Mouse (Mus musculus) gastrocnemius, adult 18-20 months (tissue): ENCODE results near the gene Tnf. TPM values are rescaled to one million over a fixed set of nuclear protein-coding genes. Genes with fewer than 3 reads are reported as not detected.

ENCODE experiments used
- DNase-seq: peaks from one replicate; pipeline ENCODE4 v3.0.0; 2021; ENCODE audit warnings: low spot score
- microRNA-seq: library from miRNA; unstranded; fragments of <30 nt; microRNA quantifications from one replicate; pipeline ENCODE4 v1.2.0, GENCODE M21; 2021
- total RNA-seq, 2 experiments: library from RNA; stranded (reverse); gene quantifications; 2 replicates each; pipeline ENCODE4 v1.2.3; 2021

Gene Tnf
- total RNA-seq, 2 experiments from 2014 or later: not detected

GRCm38 (mm10) chr17:35155451-35155850 lies 46.4 kb downstream of the Tnf start:
- no peak for DNase-seq

GRCm38 (mm10) chr17:35154616-35155015 lies 47.2 kb downstream of the Tnf start:
- DNase-seq: no peak

DNA sequence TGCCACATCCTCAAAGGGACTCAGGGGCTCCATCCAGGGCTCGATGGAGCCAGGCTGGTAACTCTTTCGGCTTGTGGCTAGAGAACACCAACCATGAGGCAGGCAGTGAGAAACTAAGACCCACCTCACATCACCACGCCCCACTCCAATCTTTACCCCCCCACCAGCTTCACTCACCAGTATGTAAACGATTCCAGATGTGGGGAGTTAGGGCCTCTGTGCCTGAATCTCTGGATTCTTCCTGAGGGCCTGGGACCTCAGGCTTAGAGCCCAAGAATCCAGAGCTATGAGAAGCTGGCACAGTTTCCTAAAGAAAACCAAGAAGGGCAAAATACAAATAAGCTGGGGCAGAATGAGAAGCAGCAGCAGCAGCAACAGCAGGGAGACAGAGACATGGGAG lies 47.9 kb downstream of the Tnf start:
- no peak for DNase-seq

- DNase-seq: no peak
Measured at GRCm38 (mm10) chr17:35153077-35153476, 48.7 kb downstream of the Tnf start.

DNA sequence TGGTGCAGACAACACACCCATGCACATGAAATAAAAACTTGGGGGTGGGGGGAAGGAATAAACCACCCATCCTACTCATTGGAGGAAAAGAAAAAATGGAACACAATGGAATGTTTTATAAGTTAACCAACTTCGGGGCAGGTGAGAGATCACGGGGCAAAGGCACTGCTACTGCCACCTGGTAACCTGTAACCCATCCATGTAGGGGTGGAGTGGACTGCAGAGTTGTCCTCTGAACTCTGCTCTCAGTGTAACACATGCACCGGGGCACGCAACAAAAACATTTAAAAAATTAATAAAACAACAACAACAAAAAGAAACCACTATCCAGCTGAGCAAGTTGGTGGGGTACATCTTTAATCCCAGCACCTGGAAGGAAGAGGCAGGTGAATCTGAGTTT lies 49.7 kb downstream of the Tnf start:
- DNase-seq: no peak

Small RNAs within 50 kb of the gene (microRNA-seq; reads per million reads assigned to microRNA genes)
- not detected for gene Mir6973a
- gene Mir6974: 1.4 reads per million
- gene Mir6975: not detected
- not detected for gene Mir8094

Other genes with a start within 250 kb of the Tnf start
- 10 to 100 TPM; 11.4 to 94.8 TPM for gene Hspa1b, start 242.8 kb downstream of the Tnf start, total RNA-seq
- gene Gm20481, start 232.1 kb downstream of the Tnf start, total RNA-seq: not detected
- gene Hspa1a, start 229.9 kb downstream of the Tnf start, total RNA-seq: 10 to 100 TPM; 16.6 to 99.8 TPM
- gene Hspa1l, start 229.3 kb downstream of the Tnf start, total RNA-seq: 10 to 100 TPM; 31.8 to 33.6 TPM
- gene Lsm2, start 220.1 kb downstream of the Tnf start, total RNA-seq: 10 to 100 TPM; 14.0 to 17.1 TPM
- gene Vars, start 201.0 kb downstream of the Tnf start, total RNA-seq: 10 to 100 TPM; 38.2 TPM
- gene Vwa7, start 185.4 kb downstream of the Tnf start, total RNA-seq: 10 to 100 TPM; 13.2 to 16.8 TPM
- not detected for gene Sapcd1, start 174.0 kb downstream of the Tnf start, total RNA-seq
- under 1 TPM in 1 of 2 experiments, not detected in 1; 0.28 TPM for gene Msh5, start 155.3 kb downstream of the Tnf start, total RNA-seq
- 10 to 100 TPM in 1 of 2 experiments, 1 to 10 TPM in 1; 7.5 to 11.6 TPM for gene Clic1, start 152.0 kb downstream of the Tnf start, total RNA-seq
- gene Ddah2, start 143.0 kb downstream of the Tnf start, total RNA-seq: 1 to 10 TPM; 4.5 to 8.7 TPM
- not detected for gene Ly6g6c, start 136.6 kb downstream of the Tnf start, total RNA-seq
- not detected for gene Mpig6b, start 135.8 kb downstream of the Tnf start, total RNA-seq
- not detected for gene Ly6g6e, start 125.1 kb downstream of the Tnf start, total RNA-seq
- gene Ly6g6d, start 123.9 kb downstream of the Tnf start, total RNA-seq: 1 to 10 TPM in 1 of 2 experiments, not detected in 1; 3.0 TPM
- not detected for gene Ly6g6f, start 116.4 kb downstream of the Tnf start, total RNA-seq
- gene Abhd16a, start 112.7 kb downstream of the Tnf start, total RNA-seq: 10 to 100 TPM; 85.3 to 87.7 TPM
- gene Ly6g5c, start 93.7 kb downstream of the Tnf start, total RNA-seq: not detected
- gene Ly6g5b, start 86.6 kb downstream of the Tnf start, total RNA-seq: not detected
- 1 to 10 TPM; 8.7 to 9.0 TPM for gene Gpank1, start 80.6 kb downstream of the Tnf start, total RNA-seq
- 100 to 1,000 TPM; 176 to 183 TPM for gene Csnk2b, start 80.0 kb downstream of the Tnf start, total RNA-seq
- gene D17H6S53E, start 75.6 kb downstream of the Tnf start, total RNA-seq: 10 to 100 TPM; 12.6 to 16.6 TPM
- gene Apom, start 70.0 kb downstream of the Tnf start, total RNA-seq: not detected
- gene Bag6, start 66.8 kb downstream of the Tnf start, total RNA-seq: 100 to 1,000 TPM; 233 to 265 TPM
- 100 to 1,000 TPM; 102 to 111 TPM for gene Prrc2a, start 37.1 kb downstream of the Tnf start, total RNA-seq
- gene Aif1, start 25.9 kb downstream of the Tnf start, total RNA-seq: 1 to 10 TPM in 1 of 2 experiments, under 1 TPM in 1; 0.84 to 1.1 TPM
- gene Lst1, start 13.6 kb downstream of the Tnf start, total RNA-seq: 1 to 10 TPM in 1 of 2 experiments, not detected in 1; 1.1 TPM
- under 1 TPM in 1 of 2 experiments, not detected in 1; 0.38 TPM for gene Ltb, start 7.6 kb downstream of the Tnf start, total RNA-seq
- under 1 TPM; 0.43 to 0.48 TPM for gene Lta, start 3.3 kb upstream of the Tnf start, total RNA-seq
- gene Gm16181, start 18.8 kb upstream of the Tnf start, total RNA-seq: not detected
- gene Atp6v1g2, start 31.7 kb upstream of the Tnf start, total RNA-seq: 1 to 10 TPM; 1.1 to 1.8 TPM
- 1 to 10 TPM; 7.0 to 7.2 TPM for gene Nfkbil1, start 33.8 kb upstream of the Tnf start, total RNA-seq
- gene Ddx39b, start 39.7 kb upstream of the Tnf start, total RNA-seq: 10 to 100 TPM; 83.5 to 83.8 TPM
- 10 to 100 TPM; 36.3 to 59.0 TPM for gene H2-D1, start 60.7 kb upstream of the Tnf start, total RNA-seq
- gene H2-Q1, start 118.4 kb upstream of the Tnf start, total RNA-seq: under 1 TPM; 0.19 to 0.27 TPM
- gene H2-Q2, start 140.2 kb upstream of the Tnf start, total RNA-seq: under 1 TPM; 0.18 to 0.71 TPM
- 1 to 10 TPM; 3.5 to 6.6 TPM for gene H2-Q4, start 177.6 kb upstream of the Tnf start, total RNA-seq
- gene H2-Q6, start 222.8 kb upstream of the Tnf start, total RNA-seq: 1 to 10 TPM in 1 of 2 experiments, under 1 TPM in 1; 0.94 to 1.2 TPM
- gene H2-Q7, start 237.1 kb upstream of the Tnf start, total RNA-seq: 1 to 10 TPM in 1 of 2 experiments, under 1 TPM in 1; 0.82 to 1.8 TPM